10 mouse cellular contexts compared by ENCODE assay signal in the genomic region with DNA sequence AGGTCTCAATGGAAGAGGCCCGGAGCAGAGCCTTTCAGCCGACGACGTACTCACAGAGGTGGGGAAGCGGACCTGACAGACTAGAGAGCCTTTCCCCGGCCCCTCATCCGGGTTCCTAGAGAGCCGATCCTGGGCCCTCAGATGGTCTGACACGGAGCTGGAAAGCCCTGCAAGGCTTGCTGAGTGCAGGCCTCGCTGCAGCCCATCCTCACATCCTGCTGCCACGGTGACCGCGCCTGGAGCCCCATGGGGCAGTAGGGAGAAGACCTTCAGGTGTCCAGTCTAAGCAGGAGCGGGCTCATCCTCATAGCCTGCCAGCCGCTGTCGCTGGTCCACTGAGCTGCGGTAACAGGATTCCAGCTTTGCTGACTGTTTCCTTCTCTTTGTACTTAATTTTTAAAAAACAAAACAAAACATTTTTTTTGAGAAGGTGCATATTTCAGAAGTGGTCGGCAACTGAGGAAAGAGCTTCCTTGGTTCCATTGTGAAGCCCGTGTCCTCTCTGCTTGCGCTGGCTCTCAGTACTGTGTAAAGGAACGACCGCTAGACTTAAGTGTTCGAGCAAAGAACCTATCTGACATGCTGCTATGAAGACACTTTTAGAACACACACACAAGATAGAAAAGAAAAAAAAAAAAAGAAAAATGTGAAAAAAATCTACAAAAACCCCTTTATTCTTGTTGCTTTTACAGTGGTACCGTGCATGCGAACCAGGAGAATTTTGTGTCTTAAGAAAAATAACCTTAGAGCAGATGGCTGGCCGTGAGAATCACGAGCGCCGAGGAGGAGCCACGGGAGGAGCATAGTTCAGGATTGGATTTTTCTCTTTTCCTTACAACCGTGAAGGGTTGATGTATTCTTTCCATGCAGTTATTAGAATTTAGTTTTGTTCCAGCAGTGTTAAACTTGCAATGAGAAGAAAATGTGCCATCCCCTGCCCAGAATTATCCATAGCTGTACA. TPM values are rescaled to one million over a fixed set of nuclear protein-coding genes. Genes with fewer than 3 reads are reported as not detected.
DNase-seq lines count a peak whose midpoint lies in the region; ATAC-seq lines count a peak whose summit lies in the region.
"Had no signal": no experiment of that assay in that cellular context is flagged by ENCODE, and none has a peak within 500 bp of the region (broad histone marks: within the 10 kb centered on the region; RNA-seq: fewer than 3 reads in every experiment).

No protein-coding gene starts in this region.

- no peaks in the 10 kb centered on the region for H3K9me3 ChIP-seq in intestine, embryonic 14.5 days (ENCODE audit: control insufficient read depth, low read length)
- no peaks in the 10 kb centered on the region for H3K9me3 ChIP-seq in intestine, embryonic 15.5 days
- no peaks in the 10 kb centered on the region for H3K9me3 ChIP-seq in hindbrain, embryonic 10.5 days
- no peaks in the 10 kb centered on the region for H3K9me3 ChIP-seq in midbrain, embryonic 14.5 days (ENCODE audit: control insufficient read depth, low read length)

- H3K27me3 ChIP-seq in intestine, embryonic 14.5 days (replicated peaks; ENCODE audit: control insufficient read depth, insufficient read depth, low read length): no peaks in the 10 kb centered on the region
- H3K27me3 ChIP-seq in intestine, embryonic 15.5 days (replicated peaks): 0 out of 2 replicates have a peak, but pooled peaks cover 2% of the 10 kb centered on the region
- H3K27me3 ChIP-seq in hindbrain, embryonic 10.5 days (ENCODE audit: insufficient read depth, poor library complexity, severe bottlenecking): peaks cover 66% of the 10 kb centered on the region
- H3K27me3 ChIP-seq in midbrain, embryonic 14.5 days (ENCODE audit: control insufficient read depth, insufficient read depth, low read length): no peaks in the 10 kb centered on the region

- H3K36me3 ChIP-seq in intestine, embryonic 14.5 days (ENCODE audit: control insufficient read depth, insufficient read depth, low read length): no peaks in the 10 kb centered on the region
- no peaks in the 10 kb centered on the region for H3K36me3 ChIP-seq in intestine, embryonic 15.5 days
- H3K36me3 ChIP-seq in hindbrain, embryonic 10.5 days: peaks cover 25% of the 10 kb centered on the region
- H3K36me3 ChIP-seq in midbrain, embryonic 14.5 days (ENCODE audit: control insufficient read depth, insufficient read depth, low read length): peaks cover 31% of the 10 kb centered on the region

- WGBS in intestine, embryonic 14.5 days: 88% methylated on average over 31 of the region's 31 CpGs
- 86% methylated on average over 31 of the region's 31 CpGs for WGBS in intestine, embryonic 15.5 days
- WGBS in hindbrain, embryonic 10.5 days: 79% methylated on average over 31 of the region's 31 CpGs
- WGBS in midbrain, embryonic 14.5 days: 41% methylated on average over 31 of the region's 31 CpGs

- H3K9ac ChIP-seq in intestine, embryonic 14.5 days (ENCODE audit: low read length): no peak overlapping the region
- no peak overlapping the region for H3K9ac ChIP-seq in intestine, embryonic 15.5 days
- H3K9ac ChIP-seq in midbrain, embryonic 14.5 days (replicated peaks; ENCODE audit: low read length): peak overlapping the region; percentile 99
- H3K9ac ChIP-seq: liver, embryonic 14.5 days had no signal

- H3K4me2 ChIP-seq in intestine, embryonic 14.5 days (ENCODE audit: low read length): peak overlapping the region; percentile 7; the same call in 1 of the 2 replicates
- no peak overlapping the region for H3K4me2 ChIP-seq in intestine, embryonic 15.5 days (replicated peaks)
- H3K4me2 ChIP-seq in midbrain, embryonic 14.5 days (ENCODE audit: low read length): peak overlapping the region; percentile 98

- no peak for DNase-seq in intestine, embryonic 14.5 days (ENCODE audit: low spot score)
- DNase-seq in cerebellum, postnatal 14 days: peak; percentile 61 to 67
- DNase-seq in hindbrain, embryonic 10.5 days (ENCODE audit: low spot score): no peak
- peak; percentile 53 for DNase-seq in midbrain, embryonic 14.5 days
- DNase-seq in heart, postnatal 4 days: no peak
- DNase-seq in lung, postnatal 14 days: no peak
- DNase-seq in kidney, postnatal 36 days: no peak

- H3K4me3 ChIP-seq in intestine, embryonic 14.5 days (ENCODE audit: low read depth, low read length): no peak overlapping the region
- no peak overlapping the region for H3K4me3 ChIP-seq in intestine, embryonic 15.5 days (replicated peaks)
- H3K4me3 ChIP-seq in hindbrain, embryonic 10.5 days: peak overlapping the region; percentile 68
- H3K4me3 ChIP-seq in midbrain, embryonic 14.5 days (replicated peaks; ENCODE audit: low read depth, low read length): peak overlapping the region; percentile 90

- no peak overlapping the region for H3K27ac ChIP-seq in intestine, embryonic 14.5 days (ENCODE audit: low read depth)
- no peak overlapping the region for H3K27ac ChIP-seq in intestine, embryonic 15.5 days
- peak overlapping the region; percentile 92 for H3K27ac ChIP-seq in hindbrain, embryonic 10.5 days
- peak overlapping the region; percentile 99 for H3K27ac ChIP-seq in midbrain, embryonic 14.5 days (replicated peaks; ENCODE audit: low read depth, low read length)
- H3K27ac ChIP-seq: kidney, postnatal 0 days; liver, embryonic 14.5 days had no signal

- H3K4me1 ChIP-seq in intestine, embryonic 14.5 days (replicated peaks; ENCODE audit: control insufficient read depth, insufficient read depth, low read length): peaks cover 19% of the 10 kb centered on the region; the same call in 1 of the 2 replicates
- H3K4me1 ChIP-seq in intestine, embryonic 15.5 days (replicated peaks): peaks cover 11% of the 10 kb centered on the region
- peaks cover 80% of the 10 kb centered on the region for H3K4me1 ChIP-seq in hindbrain, embryonic 10.5 days (replicated peaks)
- H3K4me1 ChIP-seq in midbrain, embryonic 14.5 days (ENCODE audit: control insufficient read depth, insufficient read depth, low read length): peaks cover 56% of the 10 kb centered on the region

- no peak for ATAC-seq in intestine, embryonic 14.5 days (replicated peaks; ENCODE audit: low FRiP score, low TSS enrichment, low read depth)
- no peak for ATAC-seq in intestine, embryonic 15.5 days
- no peak for ATAC-seq in midbrain, embryonic 14.5 days (ENCODE audit: low FRiP score, low TSS enrichment)

RNA-seq across cellular contexts. Expression of gene Cdk5r1, which starts 3.4 kb away (rescaled TPM):
- polyA plus RNA-seq in intestine, embryonic 14.5 days (2014; fragmentation: Nextera tagmentation; extraction: Ambion mirVana): 1.4 TPM in 2 replicates
- polyA plus RNA-seq in intestine, embryonic 15.5 days (2015; fragmentation: Nextera tagmentation; extraction: Ambion mirVana): 1.4 and 1.8 TPM in 2 replicates
- 7.0 and 18.0 TPM in 2 replicates for polyA plus RNA-seq in hindbrain, embryonic 10.5 days (2016; fragmentation: Nextera tagmentation; extraction: Ambion mirVana)
- 103 and 134 TPM in 2 replicates for polyA plus RNA-seq in midbrain, embryonic 14.5 days (2014; fragmentation: Nextera tagmentation; extraction: Ambion mirVana)
- total RNA-seq in heart, postnatal 4 days (2021): 1 to 10 TPM; 1.2 to 1.8 TPM

RNA-seq across cellular contexts. Expression of gene Psmd11, which starts 51.8 kb away (rescaled TPM):
- polyA plus RNA-seq in intestine, embryonic 14.5 days (2014; fragmentation: Nextera tagmentation; extraction: Ambion mirVana): 275 and 293 TPM in 2 replicates
- polyA plus RNA-seq in intestine, embryonic 15.5 days (2015; fragmentation: Nextera tagmentation; extraction: Ambion mirVana): 269 and 297 TPM in 2 replicates
- polyA plus RNA-seq in hindbrain, embryonic 10.5 days (2016; fragmentation: Nextera tagmentation; extraction: Ambion mirVana): 344 and 387 TPM in 2 replicates
- 266 and 299 TPM in 2 replicates for polyA plus RNA-seq in midbrain, embryonic 14.5 days (2014; fragmentation: Nextera tagmentation; extraction: Ambion mirVana)
- 100 to 1,000 TPM; 104 to 111 TPM for total RNA-seq in heart, postnatal 4 days (2021)

Comparison
In these comparisons a context has a peak if more than half of its experiments do, and no peak if none do; other contexts are left out.
1. DNase-seq: peak in cerebellum, postnatal 14 days (2 of 2) and midbrain, embryonic 14.5 days (single experiment); none in intestine, embryonic 14.5 days (single experiment), hindbrain, embryonic 10.5 days (single experiment), heart, postnatal 4 days (single experiment), lung, postnatal 14 days (single experiment) and kidney, postnatal 36 days (0 of 2).
2. H3K27ac ChIP-seq: peak in hindbrain, embryonic 10.5 days (single experiment) and midbrain, embryonic 14.5 days (single experiment); none in intestine, embryonic 14.5 days (single experiment) and intestine, embryonic 15.5 days (single experiment).
3. H3K4me3 ChIP-seq: peak in hindbrain, embryonic 10.5 days (single experiment) and midbrain, embryonic 14.5 days (single experiment); none in intestine, embryonic 14.5 days (single experiment) and intestine, embryonic 15.5 days (single experiment).